Mouse (Mus musculus) CD4-positive naive resting alpha-beta T cell, adult 76 days (primary cell): Measurements from ENCODE around the gene Tuba3b. TPM values are rescaled to one million over a fixed set of nuclear protein-coding genes. Genes with fewer than 3 reads are reported as not detected.

Experiments used
- total RNA-seq: library from RNA; stranded (reverse); gene quantifications from one replicate; pipeline ENCODE4 v1.2.4, GENCODE M21; 2023

Tuba3b gene
- not detected for total RNA-seq

GRCm38 (mm10) chr6:145615666-145616210, at the start of gene Tuba3b:
Tuba3b (plus strand) TSS chr6:145615757.

DNA sequence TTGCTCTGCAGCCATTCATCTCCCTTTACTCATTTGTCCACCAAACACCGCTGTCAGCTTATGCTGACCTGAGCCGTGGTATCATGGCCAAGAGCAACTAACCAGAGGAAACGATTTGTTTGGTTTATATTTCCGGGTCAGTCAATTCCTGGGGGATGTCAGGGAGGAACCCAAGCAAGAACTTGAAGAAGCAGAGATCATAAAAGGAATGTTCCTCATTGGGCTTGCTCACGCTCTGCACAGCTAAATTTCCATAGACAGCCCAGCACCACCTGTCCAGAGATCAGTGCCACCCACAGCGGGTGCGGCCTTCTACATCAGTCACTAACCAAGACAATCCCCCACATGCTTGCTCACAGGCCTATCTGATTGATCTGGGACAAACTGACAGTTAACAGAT, 1.3 kb upstream of the Tuba3b start, which contains the start of gene Lmntd1:
TSS of gene Lmntd1 (minus strand) at position 101 of the 400 bp plus-strand sequence.

Other genes with a start within 250 kb of the Tuba3b start
- 0.29 TPM for gene Lmntd1, start 1.4 kb upstream of the Tuba3b start, total RNA-seq
- 1.2 TPM for gene Rassf8, start 131.0 kb downstream of the Tuba3b start, total RNA-seq
- gene Bhlhe41, start 249.8 kb downstream of the Tuba3b start, total RNA-seq: 5.2 TPM